Mouse (Mus musculus) gastrocnemius, adult 8-10 months (tissue): ENCODE results near the gene Lrrc58. TPM values are rescaled to one million over a fixed set of nuclear protein-coding genes. Genes with fewer than 3 reads are reported as not detected.
A peak's percentile ranks its signal among the peaks of the same experiment; 100 is the strongest.

Source experiments
- DNase-seq, 2 experiments: peaks; one replicate each; pipeline ENCODE4 v3.0.0; 2022; ENCODE audit warnings: low spot score in 2 of 2
- total RNA-seq, 4 experiments: library from RNA; stranded (reverse); gene quantifications; 2 replicates each; pipeline ENCODE4 v1.2.4; 2022

Lrrc58 gene
- 10 to 100 TPM; 36.4 to 48.4 (median 46.0) TPM for total RNA-seq

GRCm38 (mm10) chr16:37867791-37868505, at the start of gene Lrrc58:
Gene Lrrc58, plus strand, starts transcription at chr16:37868389.
- DNase-seq = peak; percentile 75 to 78

- DNase-seq = no peak
Measured at GRCm38 (mm10) chr16:37823949-37824348, 44.2 kb upstream of the Lrrc58 start.

- DNase-seq = no peak
Measured at GRCm38 (mm10) chr16:37824778-37825505, 43.2 kb upstream of the Lrrc58 start.

GRCm38 (mm10) chr16:37826286-37826685, 41.9 kb upstream of the Lrrc58 start:
- no peak for DNase-seq

GRCm38 (mm10) chr16:37831041-37831440, 37.1 kb upstream of the Lrrc58 start:
- no peak for DNase-seq

GRCm38 (mm10) chr16:37837571-37837970, 30.6 kb upstream of the Lrrc58 start:
- no peak for DNase-seq

- no peak for DNase-seq
Measured at GRCm38 (mm10) chr16:37842439-37842838, 25.8 kb upstream of the Lrrc58 start.

- no peak for DNase-seq
Measured at GRCm38 (mm10) chr16:37843740-37844139, 24.4 kb upstream of the Lrrc58 start.

- DNase-seq = no peak
Measured at GRCm38 (mm10) chr16:37845202-37845925, 22.8 kb upstream of the Lrrc58 start.

GRCm38 (mm10) chr16:37847081-37847480, 21.1 kb upstream of the Lrrc58 start:
- DNase-seq = no peak

- no peak for DNase-seq
Measured at GRCm38 (mm10) chr16:37851366-37851765, 16.8 kb upstream of the Lrrc58 start.

- no peak for DNase-seq
Measured at GRCm38 (mm10) chr16:37853279-37853678, 14.9 kb upstream of the Lrrc58 start.

GRCm38 (mm10) chr16:37854054-37854453, 14.1 kb upstream of the Lrrc58 start:
- no peak for DNase-seq

- DNase-seq = no peak
Measured at GRCm38 (mm10) chr16:37854593-37854992, 13.6 kb upstream of the Lrrc58 start.

- no peak for DNase-seq
Measured at GRCm38 (mm10) chr16:37855583-37855982, 12.6 kb upstream of the Lrrc58 start.

GRCm38 (mm10) chr16:37856327-37856726, 11.9 kb upstream of the Lrrc58 start:
- no peak for DNase-seq

- DNase-seq = no peak
Measured at GRCm38 (mm10) chr16:37857495-37857894, 10.7 kb upstream of the Lrrc58 start.

- no peak for DNase-seq
Measured at GRCm38 (mm10) chr16:37860213-37860612, 8.0 kb upstream of the Lrrc58 start.

- DNase-seq = no peak
Measured at GRCm38 (mm10) chr16:37861029-37861428, 7.2 kb upstream of the Lrrc58 start, which contains the start of gene Gm36028. Gene Gm36028, minus strand, starts transcription at chr16:37861146.

GRCm38 (mm10) chr16:37863876-37864275, 4.3 kb upstream of the Lrrc58 start:
- no peak for DNase-seq

GRCm38 (mm10) chr16:37865841-37866240, 2.3 kb upstream of the Lrrc58 start:
- DNase-seq = no peak
